Mouse (Mus musculus) small intestine, adult 2 months (tissue): Measurements from ENCODE around the gene Gm28539. TPM values are rescaled to one million over a fixed set of nuclear protein-coding genes. Genes with fewer than 3 reads are reported as not detected.

Experiments used
- H3K27ac ChIP-seq: fragments of 200-500 bp; 2 replicates; pipeline ENCODE4 v1.5.1; 2012; ENCODE audit warnings: low read depth, low read length, control low read depth, inconsistent platforms; ENCODE audit not compliant: insufficient read depth
- H3K27me3 ChIP-seq: fragments of 200-500 bp; 2 replicates; pipeline ENCODE4 v1.6.1; 2012; ENCODE audit warnings: mild to moderate bottlenecking, moderate library complexity, low read length, inconsistent platforms; ENCODE audit not compliant: control insufficient read depth, insufficient read depth
- H3K36me3 ChIP-seq: fragments of 200-500 bp; 2 replicates; pipeline ENCODE4 v1.6.1; 2012; ENCODE audit warnings: mild to moderate bottlenecking, low read length, control low read depth, inconsistent platforms; ENCODE audit not compliant: control insufficient read depth, insufficient read depth
- H3K4me1 ChIP-seq: fragments of 200-500 bp; 2 replicates; pipeline ENCODE4 v1.6.1; 2012; ENCODE audit warnings: low read length, inconsistent platforms, mixed read lengths; ENCODE audit not compliant: control insufficient read depth, insufficient read depth, insufficient read length
- H3K4me3 ChIP-seq: fragments of 200-500 bp; 2 replicates; pipeline ENCODE4 v1.5.1; 2012; ENCODE audit warnings: low read depth, mild to moderate bottlenecking, control low read depth, inconsistent platforms, low read length, moderate library complexity
- CTCF ChIP-seq: fragments of 200-500 bp; IDR thresholded peaks from 2 replicates; pipeline ENCODE4 v1.5.1; 2012; ENCODE audit warnings: low read depth, mild to moderate bottlenecking, control low read depth, inconsistent platforms, low read length, moderate library complexity, mixed read lengths; ENCODE audit not compliant: insufficient replicate concordance, insufficient read length; ENCODE audit errors: extremely low read depth
- POLR2A ChIP-seq: fragments of 200-500 bp; IDR thresholded peaks from 2 replicates; pipeline ENCODE4 v1.6.1; 2012; ENCODE audit warnings: low read depth, mild to moderate bottlenecking, control low read depth, inconsistent platforms, low read length, moderate library complexity
- WGBS: fragments of 180-500 bp; shearing (Covaris S2); methylation state at CpG from one replicate; pipeline ENCODE4 v1.1.7; 2018; 5-methylcytosine and 5-hydroxymethylcytosine counted together
- polyA plus RNA-seq: library from polyadenylated mRNA; depleted of rRNA; stranded (reverse); fragments of >200 nt; gene quantifications from 2 replicates; pipeline ENCODE4 v1.2.3, GENCODE M21; 2012

Gm28539 gene
- polyA plus RNA-seq, 1 experiment, result not detected

GRCm38 (mm10) chr16:18927963-18928362, 91.6 kb downstream of the Gm28539 start:
- Histone ChIP-seq H3K36me3 (peaks cover 47% of the 10 kb centered on the region), H3K4me1 (no peaks in the 10 kb centered on the region; the same call in 1 of the 2 replicates), H3K27ac (no peak overlapping the region), H3K27me3 (no peaks in the 10 kb centered on the region), H3K4me3 (no peak overlapping the region)
- no peak for TF ChIP-seq CTCF
- no peak for TF ChIP-seq POLR2A
- 100% methylated on average over 1 of the region's 1 CpGs for WGBS

DNA sequence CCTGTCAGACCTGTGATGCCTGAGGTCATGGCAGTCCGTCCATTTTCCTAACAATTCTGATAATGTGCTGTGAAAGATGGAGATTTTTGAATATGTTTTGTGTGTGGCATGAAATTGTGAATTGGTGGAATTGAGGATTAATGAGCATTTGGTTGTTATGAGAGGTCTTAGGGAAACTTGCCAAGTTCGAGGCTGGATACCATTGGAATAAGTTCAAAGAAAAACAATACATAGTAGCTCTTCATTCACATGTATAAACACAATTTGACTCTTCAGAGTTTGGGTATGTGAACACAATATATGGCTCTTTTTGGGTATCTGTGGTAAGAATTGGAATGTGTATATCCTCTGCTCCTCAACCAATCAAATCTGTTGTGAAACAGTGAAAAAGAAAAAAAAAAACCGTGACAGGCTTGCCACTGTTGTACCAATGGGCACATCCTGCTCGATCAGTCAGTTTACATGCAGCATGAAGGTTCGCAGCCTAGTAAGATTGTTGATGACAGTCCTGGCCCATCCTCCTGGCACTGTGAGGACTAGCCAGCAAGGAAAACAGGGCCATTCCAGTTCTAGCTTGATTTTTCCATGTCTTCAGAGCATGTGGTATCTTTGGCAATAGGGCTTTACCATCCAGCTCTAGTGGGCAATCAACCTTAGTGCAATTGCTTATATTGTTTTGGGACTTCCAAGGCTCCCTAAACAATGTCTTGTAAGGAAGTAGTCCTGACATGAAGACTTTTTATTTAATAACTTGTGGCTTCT, 102.1 kb downstream of the Gm28539 start:
- TF ChIP-seq CTCF (no peak), POLR2A (no peak)
- Histone ChIP-seq H3K27ac (no peak overlapping the region), H3K27me3 (no peaks in the 10 kb centered on the region), H3K36me3 (peaks cover 45% of the 10 kb centered on the region), H3K4me1 (no peaks in the 10 kb centered on the region), H3K4me3 (no peak overlapping the region)
- 81% methylated on average over 5 of the region's 5 CpGs for WGBS

- 88% methylated on average over 6 of the region's 6 CpGs for WGBS
- H3K27me3 ChIP-seq, result no peaks in the 10 kb centered on the region
- no peak overlapping the region for H3K27ac ChIP-seq
- H3K36me3 ChIP-seq, result peaks cover 53% of the 10 kb centered on the region
- TF ChIP-seq POLR2A (no peak), CTCF (no peak)
- H3K4me3 ChIP-seq, result no peak overlapping the region
- H3K4me1 ChIP-seq, result no peaks in the 10 kb centered on the region
Measured at GRCm38 (mm10) chr16:18943906-18944305, 107.5 kb downstream of the Gm28539 start.

DNA sequence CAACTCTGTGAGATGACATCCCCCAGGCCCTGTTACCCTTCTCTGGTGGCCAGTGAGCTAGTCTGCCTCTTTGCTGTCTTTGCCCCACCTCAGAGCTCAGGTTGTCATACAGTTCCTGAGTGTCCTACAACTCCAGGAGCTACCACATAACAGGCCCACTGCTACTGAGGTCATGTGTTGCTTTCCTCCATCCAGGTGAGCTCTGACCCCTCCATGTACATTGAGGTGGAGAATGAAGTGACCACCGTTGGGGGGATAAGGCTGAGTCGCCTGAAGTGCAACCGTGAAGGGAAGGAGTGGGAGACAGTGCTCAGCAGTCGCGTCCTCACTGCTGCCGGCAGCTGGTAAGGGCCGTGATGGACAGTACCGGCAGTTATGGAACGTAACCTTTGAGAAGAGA, 112.6 kb downstream of the Gm28539 start:
- Histone ChIP-seq H3K36me3 (peaks cover 64% of the 10 kb centered on the region), H3K4me3 (no peak overlapping the region), H3K4me1 (no peaks in the 10 kb centered on the region), H3K27me3 (no peaks in the 10 kb centered on the region), H3K27ac (no peak overlapping the region)
- 96% methylated on average over 9 of the region's 9 CpGs for WGBS
- TF ChIP-seq POLR2A (no peak), CTCF (no peak)

- H3K27me3 ChIP-seq, result no peaks in the 10 kb centered on the region
- H3K4me1 ChIP-seq, result no peaks in the 10 kb centered on the region
- H3K27ac ChIP-seq, result no peak overlapping the region
- WGBS, result 92% methylated on average over 2 of the region's 2 CpGs
- TF ChIP-seq CTCF, result no peak
- TF ChIP-seq POLR2A, result no peak
- peaks cover 70% of the 10 kb centered on the region for H3K36me3 ChIP-seq
- H3K4me3 ChIP-seq, result no peak overlapping the region
Measured at GRCm38 (mm10) chr16:18950351-18950750, 114.0 kb downstream of the Gm28539 start.

DNA sequence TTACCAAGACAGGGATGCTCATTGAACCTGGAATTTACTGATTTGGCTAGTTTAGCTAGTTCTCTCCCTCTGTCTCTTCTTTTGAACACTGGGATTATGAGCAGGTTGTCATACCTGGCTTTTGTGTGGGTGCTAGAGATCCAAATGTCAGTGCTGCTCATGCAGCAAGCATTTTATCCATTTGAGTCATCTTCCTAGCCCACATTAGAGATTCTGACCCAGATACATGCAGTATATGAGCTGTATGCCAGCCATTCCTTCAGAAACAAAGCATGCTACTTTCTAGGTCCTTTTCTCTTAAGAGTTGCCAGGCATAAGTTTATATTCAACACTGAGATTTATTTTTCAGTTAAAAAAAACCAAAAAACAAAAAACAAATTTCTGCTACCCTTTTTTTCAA, 116.4 kb downstream of the Gm28539 start:
- TF ChIP-seq POLR2A, result no peak
- TF ChIP-seq CTCF, result no peak
- Histone ChIP-seq H3K4me3 (no peak overlapping the region), H3K27me3 (no peaks in the 10 kb centered on the region), H3K4me1 (no peaks in the 10 kb centered on the region), H3K27ac (no peak overlapping the region), H3K36me3 (peaks cover 68% of the 10 kb centered on the region)

DNA sequence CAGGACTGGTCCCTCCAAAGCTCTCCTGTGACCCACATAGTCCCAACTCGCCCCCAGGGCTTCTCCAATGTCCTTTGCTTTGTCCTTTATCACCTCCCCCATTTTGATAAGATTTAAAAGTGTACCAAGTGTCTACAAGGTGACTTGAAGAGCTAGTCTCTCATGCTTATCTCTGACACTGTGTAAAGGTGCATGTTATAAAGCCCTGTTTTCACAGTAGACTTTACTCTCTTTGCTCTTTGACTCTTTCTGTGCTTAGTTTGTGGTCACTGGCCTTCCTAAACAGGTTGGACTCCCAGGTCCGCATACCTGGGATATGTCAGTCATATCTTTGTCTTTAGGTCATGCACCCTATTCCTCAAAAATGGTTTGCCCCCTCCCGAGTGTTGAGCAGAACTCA, 118.7 kb downstream of the Gm28539 start:
- H3K4me3 ChIP-seq, result no peak overlapping the region
- 75% methylated on average over 3 of the region's 3 CpGs for WGBS
- TF ChIP-seq CTCF, result no peak
- TF ChIP-seq POLR2A, result no peak
- H3K36me3 ChIP-seq, result peaks cover 54% of the 10 kb centered on the region
- no peaks in the 10 kb centered on the region for H3K4me1 ChIP-seq
- H3K27me3 ChIP-seq, result no peaks in the 10 kb centered on the region
- H3K27ac ChIP-seq, result peak overlapping the region; percentile 3; the same call in 1 of the 2 replicates

- Histone ChIP-seq H3K36me3 (peaks cover 37% of the 10 kb centered on the region), H3K4me1 (no peaks in the 10 kb centered on the region; the same call in 1 of the 2 replicates), H3K27ac (no peak overlapping the region), H3K27me3 (no peaks in the 10 kb centered on the region), H3K4me3 (no peak overlapping the region)
- no peak for TF ChIP-seq POLR2A
- TF ChIP-seq CTCF, result no peak
Measured at GRCm38 (mm10) chr16:18963486-18963885, 127.1 kb downstream of the Gm28539 start.
